Mouse (Mus musculus) naive thymus-derived CD4-positive, alpha-beta T cell, adult 2 months (primary cell): ENCODE measurements around the gene Gpalpp1.

Experiments
- DNase-seq: peaks from one replicate; pipeline ENCODE4 v3.0.0-alpha.2; 2011; ENCODE audit warnings: low read depth

Gene Gpalpp1

DNA sequence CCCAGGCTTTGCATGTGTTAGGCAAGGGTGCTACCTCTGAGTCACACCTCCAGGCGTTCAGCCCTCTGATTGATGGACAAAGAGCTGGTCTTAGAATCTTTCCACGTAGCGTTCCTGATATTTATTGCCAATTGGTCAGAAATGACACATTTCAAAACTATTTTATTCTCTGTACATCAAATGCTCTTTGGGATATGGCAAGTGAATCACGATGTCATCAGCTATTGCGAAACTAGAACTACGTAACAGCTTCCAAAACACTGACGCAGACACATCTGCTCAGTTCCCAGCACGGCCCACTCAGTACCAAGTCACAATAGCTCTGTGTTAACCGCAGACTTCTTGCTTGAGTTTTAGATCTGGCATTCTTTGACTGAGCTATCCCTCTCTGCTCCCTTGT is 11.0 kb downstream of the Gpalpp1 start:
- DNase-seq: no peak

DNA sequence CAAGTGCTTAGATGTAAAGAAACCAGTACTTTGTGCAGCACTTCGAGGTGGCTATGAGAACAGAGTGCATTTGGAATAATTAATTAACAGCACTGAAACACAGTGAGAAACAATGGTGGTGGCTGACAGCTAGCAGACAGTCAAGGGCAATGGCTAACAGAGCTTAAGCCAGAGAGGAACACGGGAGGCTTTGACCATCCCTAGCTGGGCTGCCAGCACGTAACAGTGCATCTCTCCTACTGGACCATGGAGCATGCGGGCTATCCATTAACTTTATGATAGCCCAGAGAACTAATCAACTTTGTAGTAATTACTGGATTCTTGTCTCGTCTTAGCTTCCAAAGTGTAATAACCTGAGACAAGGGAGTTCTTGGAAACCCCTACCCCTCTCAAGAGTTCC is 12.7 kb downstream of the Gpalpp1 start:
- DNase-seq: no peak

DNA sequence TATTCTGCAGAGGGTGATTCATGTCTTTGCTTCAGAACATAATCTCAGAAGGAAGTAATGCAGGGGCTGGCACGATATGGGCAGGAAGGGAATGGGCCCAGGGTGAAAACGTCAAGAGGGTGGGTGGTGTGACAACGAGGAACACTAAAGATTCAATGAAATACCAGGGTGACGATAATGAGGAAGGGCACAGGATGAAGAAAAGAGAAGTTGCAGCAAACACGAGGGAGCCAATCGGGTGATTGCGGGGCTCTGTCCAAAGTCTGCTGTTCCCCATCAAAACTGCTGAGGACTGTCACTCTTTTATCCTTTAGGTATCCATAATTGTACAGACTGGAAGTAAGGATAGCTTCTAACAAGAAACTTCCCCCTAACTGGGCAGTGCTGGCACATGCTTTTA is 13.3 kb downstream of the Gpalpp1 start:
- no peak for DNase-seq

DNA sequence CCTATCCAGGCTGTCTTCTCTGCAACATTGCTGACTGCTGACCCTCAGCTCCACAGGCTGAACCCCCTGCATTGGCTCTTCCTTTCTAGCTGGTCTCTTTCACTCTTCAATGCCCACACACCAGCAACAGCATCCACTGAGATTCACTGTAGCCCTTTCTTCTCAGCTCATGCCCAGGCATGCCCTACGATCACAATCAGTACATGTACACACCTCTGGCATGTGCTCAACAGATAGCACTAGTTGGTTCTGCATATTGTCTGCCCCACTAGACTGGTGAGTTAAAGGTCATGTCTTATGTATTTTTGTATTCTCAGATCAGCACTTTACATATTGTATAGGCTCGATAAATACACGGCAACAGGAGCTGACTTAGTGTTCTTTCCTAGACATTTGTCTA is 26.4 kb downstream of the Gpalpp1 start:
- DNase-seq: no peak

DNA sequence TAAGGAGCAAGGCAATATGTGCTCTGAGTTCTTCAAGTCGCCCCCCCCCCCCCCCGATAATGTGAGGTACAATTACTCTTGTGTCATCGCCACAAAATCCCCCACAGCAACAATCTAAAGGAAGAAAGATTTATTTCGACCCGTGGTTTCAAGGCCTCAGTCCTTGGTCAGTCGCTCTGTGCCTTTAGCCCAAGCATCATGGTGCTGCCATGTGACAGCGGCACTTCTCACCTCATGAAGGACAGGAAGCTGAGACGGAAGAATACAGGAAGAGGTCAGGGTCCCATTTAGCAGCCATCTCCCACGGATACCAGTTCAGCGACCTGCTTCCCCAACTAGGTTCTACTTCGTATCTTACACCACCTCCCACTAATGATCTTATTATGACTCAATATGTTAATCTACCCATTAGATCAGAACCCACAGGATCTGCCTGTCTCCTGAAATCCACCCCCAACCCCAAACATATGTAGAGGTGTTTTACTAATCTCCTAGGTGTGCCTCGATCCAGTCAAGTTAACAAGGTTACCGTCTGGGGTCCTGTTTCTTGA is 28.4 kb downstream of the Gpalpp1 start:
- DNase-seq: no peak

DNA sequence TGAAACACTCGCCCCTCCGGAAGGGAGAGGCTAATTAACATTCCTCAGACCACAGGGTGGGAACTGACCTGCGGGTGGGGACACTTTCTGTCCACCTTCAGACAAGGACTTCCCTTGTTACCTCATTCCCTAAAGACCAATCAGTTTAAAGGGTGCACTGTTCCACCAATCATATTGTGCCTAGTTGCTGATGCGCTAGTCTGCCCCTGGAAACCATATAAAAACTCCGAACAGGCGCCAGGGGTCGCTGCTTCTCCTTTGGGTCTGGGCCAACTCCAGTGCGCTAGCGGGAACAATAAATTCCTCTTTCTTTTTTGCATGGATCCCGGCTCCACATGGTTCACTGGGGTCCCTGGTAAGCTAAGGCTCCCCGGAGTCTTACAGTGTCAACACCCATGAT is 29.1 kb downstream of the Gpalpp1 start:
- DNase-seq: no peak

DNA sequence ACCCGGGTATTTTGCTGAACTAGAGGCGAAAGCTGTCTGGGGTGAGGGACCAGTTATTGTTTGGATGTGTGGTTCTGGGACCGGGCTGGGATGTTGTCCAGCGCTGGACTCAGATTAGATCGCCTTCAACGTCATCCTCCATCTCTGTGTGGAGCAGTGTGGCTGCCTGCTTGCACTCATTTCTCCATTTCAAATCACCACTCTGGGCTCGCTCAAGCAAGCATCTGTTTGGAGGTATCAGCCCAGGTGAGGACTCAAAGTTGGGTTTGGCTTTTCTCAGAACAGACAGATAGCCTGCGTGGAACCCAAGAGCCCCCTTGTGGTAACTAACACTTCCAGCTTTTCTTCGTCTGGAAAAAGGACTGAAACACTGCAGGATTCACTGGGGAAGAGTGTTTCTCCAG is 33.5 kb downstream of the Gpalpp1 start:
- DNase-seq: peak; percentile 30

DNA sequence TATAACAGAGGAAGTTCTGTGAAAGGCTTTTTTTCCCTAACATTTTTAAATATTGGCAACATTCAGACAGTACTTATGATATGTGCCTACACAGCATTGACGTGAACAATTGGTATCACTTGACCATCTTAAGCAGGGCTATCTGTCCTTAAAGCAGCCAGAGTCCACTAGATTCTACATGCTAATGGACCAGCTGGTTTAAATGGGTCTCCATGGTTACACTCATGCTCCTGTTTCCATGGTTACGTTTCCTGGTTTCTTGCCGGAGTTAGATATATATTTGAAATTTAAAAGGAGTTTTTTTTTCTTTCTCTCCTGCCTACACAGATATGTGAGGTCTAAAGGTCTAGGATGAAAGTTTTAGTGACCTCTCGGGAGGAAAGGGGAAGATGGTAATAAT is 34.0 kb downstream of the Gpalpp1 start:
- DNase-seq: no peak

DNA sequence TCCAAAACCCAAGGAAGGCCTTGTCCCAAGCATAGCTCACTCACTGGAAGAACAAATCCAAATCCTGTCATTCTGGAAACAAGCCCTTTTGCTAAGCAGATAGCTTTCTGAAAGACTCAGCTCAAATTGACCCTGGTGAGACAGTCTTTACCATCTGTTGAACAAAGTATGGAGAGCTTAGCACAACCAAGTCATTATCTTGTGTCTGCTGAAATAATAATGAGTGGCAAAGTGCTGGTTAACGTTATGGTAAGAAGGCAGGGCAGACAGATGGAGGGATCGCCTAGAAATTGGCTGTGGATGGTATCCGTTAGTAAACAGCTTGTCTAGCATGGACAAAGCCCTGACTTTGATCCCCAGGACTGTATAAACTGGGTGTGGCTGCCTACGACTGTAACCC is 34.8 kb downstream of the Gpalpp1 start:
- no peak for DNase-seq

DNA sequence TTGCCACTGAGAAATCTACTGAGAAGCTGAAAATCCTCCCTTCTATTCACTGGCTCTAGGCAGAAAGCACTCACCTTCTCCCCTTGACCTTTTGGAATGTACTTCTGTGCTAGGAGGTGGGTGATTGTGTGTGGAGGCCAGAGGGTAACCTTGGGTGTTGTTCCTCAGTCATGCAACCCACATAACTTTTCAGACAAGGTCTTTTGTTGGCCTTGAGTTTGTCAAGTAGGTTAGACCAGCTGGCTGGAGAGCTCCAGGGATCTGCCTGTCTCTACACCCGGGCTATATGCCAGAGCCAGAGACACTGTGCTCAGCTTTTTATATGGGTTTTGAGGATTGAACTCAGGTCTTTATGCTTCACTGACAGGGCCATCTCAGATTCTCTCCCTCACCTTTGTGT is 36.4 kb downstream of the Gpalpp1 start:
- no peak for DNase-seq

DNA sequence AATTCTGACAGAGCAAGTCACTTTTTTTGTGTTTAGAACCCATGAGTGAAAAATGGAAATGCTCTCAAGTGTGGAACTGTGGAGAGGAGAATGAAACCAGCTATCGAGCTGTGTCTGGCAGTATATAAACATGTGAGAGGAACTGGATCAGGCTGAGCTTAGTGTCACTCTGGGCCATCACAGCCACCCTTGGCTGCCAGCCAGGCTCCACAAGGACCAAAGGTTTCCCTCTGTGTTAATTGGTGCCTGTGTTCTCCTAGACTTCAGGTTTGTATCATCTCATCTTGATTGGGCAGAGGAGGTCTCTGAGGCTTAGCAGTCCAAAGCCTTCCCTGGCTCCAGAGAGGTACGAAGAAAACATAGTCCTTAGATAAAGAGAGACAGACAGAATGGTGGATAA is 37.9 kb downstream of the Gpalpp1 start:
- no peak for DNase-seq

DNA sequence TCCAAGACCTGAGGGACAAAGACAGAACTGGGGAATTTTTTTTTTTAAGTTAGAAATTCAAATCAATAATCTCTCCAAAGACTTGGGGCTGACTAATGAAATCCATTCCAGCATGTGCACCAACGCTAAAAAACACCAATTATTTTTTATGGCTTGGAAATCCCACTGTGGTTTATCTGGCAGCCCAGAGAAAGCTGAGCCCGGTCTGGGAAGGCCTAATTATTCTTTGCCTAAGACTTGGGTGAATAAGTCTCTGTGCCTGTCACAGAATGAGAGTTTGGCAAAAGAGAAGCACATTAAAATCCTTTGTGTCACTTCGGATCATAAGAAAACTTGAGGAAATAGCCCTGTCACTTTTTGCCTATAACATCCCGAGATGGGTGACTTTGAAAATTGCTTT is 41.3 kb downstream of the Gpalpp1 start:
- no peak for DNase-seq

DNA sequence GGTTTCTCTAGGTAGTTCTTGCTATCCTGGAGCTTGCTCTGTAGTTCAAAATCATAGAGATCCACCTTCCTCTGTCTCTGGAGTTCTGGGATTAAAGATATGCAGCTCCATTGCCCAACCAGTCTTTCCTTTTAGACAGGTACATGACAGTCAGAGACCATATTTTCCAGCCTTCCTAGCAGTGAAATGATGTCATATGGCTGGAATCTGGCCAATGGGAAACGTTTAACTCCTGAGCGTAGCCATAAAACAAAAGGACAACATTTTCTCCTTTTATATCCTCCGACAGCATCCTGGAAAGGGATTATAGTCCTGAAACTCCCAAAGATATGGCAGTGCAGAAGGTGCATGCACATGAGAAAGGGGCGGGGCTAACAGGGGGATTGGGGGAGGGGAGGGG is 42.3 kb downstream of the Gpalpp1 start:
- DNase-seq: no peak

DNA sequence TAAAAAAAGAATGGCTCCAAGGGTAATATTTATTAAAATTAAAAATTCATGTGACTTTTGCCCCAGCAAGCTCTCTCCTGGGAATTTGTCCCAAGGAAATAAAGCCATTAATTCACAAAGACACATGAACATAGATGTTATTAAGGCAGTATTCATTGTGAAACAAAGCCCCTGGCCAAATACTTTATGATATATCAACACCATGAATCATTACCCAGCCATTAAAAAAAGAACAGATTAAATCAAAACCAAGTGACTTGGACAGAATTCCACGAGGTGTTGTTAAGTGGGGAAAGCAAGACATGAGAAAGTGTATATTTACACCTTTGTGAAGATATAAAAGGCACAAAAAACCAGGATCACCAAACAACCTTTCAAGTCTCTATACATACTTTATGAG is 43.3 kb downstream of the Gpalpp1 start:
- DNase-seq: no peak

DNA sequence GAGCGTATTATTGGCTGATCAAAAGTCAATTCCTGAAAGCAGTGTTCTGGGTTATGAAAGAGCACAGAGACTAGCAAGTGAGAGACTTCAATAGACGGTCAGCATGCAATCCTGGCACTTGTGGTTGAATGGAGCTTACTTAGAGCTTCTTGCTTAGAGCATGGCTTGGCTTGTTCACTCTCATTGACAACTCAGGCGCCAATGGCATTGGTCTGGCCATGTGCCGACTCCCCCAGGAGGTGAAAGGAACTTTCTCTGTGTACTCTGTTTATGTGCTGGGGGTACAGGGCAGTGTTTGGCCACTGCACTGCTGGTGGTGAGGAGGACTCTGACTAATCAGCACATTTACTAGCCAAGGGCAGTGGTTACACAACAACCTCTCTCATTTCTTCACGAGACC is 51.1 kb downstream of the Gpalpp1 start:
- DNase-seq: no peak

DNA sequence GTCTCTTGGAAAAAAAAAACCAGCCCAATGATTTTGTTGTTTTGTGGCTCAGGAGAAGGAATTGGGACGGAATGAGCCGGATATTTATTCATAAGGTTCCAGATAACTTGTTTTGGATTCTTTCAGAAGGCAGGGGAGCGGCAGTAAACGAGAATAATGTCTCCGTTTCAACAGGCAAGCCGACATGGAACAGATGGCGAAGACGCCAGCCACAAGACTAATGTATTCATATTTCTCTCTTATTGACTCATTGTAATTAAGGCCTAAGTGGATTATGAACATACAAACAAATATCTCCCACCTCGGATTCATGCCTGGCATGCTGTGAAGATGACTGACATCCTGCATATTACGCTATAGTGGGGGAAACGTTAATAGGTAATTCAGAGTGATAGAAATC is 56.8 kb downstream of the Gpalpp1 start:
- no peak for DNase-seq

DNA sequence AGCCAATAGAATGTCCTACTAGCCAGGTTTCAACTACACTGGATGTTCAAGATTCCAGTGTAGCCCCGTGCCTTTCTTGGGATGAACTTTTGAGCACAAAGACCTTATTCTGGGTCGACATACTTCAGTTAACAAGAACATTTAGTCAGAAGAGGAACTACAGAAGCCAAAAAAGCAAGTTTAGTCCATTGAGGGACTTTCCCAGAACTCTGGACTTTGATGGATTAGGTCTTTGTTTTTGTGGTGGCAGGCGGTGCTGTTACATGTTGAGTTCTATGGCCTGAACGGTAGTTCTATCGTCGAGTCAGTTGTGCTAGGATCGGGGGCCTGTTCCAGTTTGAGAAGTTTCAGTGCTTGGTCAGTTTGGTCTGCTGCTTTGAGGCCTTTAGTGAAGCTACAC is 58.6 kb downstream of the Gpalpp1 start:
- DNase-seq: no peak

DNA sequence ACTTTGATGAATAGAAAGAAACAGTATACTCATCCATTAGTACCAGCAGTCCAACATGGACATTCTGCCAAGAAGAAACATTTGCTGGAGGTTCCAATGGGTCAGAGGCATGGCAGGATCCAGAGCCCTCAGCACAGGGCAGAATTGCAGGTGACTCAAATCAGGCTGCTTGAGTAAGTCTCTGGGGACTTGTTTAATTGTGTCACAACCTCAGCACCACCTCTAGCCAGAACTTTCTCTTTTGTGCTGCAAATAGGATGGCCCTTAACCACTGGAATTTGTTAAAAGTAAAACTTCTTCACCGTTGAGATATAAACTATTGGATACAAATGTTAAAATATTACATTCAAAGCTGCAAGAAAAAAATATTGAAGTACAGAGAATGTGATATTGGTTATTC is 64.8 kb downstream of the Gpalpp1 start:
- no peak for DNase-seq

DNA sequence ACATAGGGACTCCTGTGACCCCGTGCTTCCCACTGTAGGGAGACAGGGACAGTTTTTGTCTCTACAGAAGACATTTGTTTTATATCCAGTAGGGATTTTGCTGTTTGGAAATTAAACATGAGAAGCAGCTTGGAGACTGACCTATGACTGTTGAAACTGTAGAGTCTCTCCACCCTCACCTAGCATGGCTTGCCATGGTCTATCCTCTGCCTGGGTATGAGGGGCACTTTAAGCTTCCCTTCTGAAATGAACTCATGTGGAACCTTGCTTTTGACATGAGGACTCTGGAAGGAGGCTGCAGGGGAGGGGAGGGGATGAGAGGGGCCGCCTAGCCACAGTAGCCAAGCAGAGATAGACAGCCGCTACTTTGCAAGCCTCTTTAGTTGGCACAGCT is 66.4 kb downstream of the Gpalpp1 start:
- DNase-seq: no peak

DNA sequence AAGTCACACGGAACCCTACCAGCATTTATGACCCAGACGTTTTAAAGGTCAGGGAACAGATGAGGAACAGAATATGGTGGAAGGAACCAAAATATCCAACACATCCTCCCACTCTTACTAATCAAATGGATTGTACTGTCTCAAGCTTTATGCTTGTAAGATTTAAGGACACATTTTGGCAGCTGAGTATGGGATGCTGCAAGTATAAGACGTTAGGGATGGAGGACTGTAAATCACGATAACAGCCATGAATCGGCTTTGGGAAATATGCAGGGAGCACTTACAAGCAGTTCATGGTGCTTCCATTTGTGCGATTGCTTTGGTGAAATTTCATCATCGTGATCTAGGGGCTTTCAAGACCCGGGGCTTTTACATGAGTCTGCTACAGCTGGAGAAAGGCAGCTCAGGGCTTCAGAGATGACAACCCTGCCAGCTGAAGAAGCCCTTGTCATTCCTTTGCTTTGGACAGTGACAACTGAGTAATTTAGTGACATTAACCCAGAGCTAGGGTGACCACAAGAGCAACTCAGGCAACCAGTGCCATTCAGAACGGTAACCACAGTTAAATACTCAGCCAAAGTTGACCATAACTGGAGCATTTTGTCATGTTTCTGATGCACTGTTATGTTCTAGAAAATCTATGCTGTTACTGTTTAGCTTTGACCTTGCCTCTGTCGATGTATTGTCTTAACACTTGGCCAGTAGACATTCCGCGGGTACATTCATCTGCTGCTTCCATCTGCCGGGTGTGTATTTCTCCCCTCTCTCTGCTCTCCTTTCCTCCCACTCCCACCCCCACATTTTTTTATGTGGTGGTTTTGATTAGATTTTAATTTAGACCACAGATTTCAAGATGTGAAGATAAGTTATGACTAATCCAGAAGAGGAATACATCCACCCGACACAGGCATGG is 67.1 kb downstream of the Gpalpp1 start:
- DNase-seq: no peak
